Mouse (Mus musculus) gonadal fat pad, adult 2 months (tissue): ENCODE measurements around the gene Olfr1328. TPM values are rescaled to one million over a fixed set of nuclear protein-coding genes. Genes with fewer than 3 reads are reported as not detected.
"Not testable (repeated sequence)": the region's sequence is repeated elsewhere in the genome, so short reads cannot be mapped to it uniquely, and the experiment has no call there.

Experiments
- DNase-seq: peaks from one replicate; pipeline ENCODE4 v3.0.0-alpha.2; 2012; ENCODE audit warnings: low read depth
- polyA plus RNA-seq: library from polyadenylated mRNA; depleted of rRNA; stranded (reverse); fragments of >200 nt; gene quantifications from 2 replicates; pipeline ENCODE4 v1.2.3, GENCODE M21; 2012; rRNA removed

Gene Olfr1328
- polyA plus RNA-seq, result not detected in 2 replicates

GRCm38 (mm10) chr4:118938512-118938911 lies at the start of gene Olfr1328:
Gene Olfr1328 (minus strand): TSS chr4:118938612.
- no peak for DNase-seq

- DNase-seq, result no peak
These were observed 46.9 kb upstream of the Olfr1328 start for GRCm38 (mm10) chr4:118985291-118985690.

- no peak for DNase-seq
These were observed 34.9 kb upstream of the Olfr1328 start for GRCm38 (mm10) chr4:118973281-118973680.

- DNase-seq, result no peak
These were observed 29.3 kb upstream of the Olfr1328 start for GRCm38 (mm10) chr4:118967711-118968110.

- peak; percentile 2 for DNase-seq
These were observed 22.8 kb upstream of the Olfr1328 start, which contains the start of gene Lao1 for GRCm38 (mm10) chr4:118961141-118961628. Gene Lao1 (plus strand): TSS chr4:118961578.

GRCm38 (mm10) chr4:118958812-118959211 lies 20.4 kb upstream of the Olfr1328 start:
- DNase-seq, result no peak

- not testable (repeated sequence) for DNase-seq
These were observed 7.1 kb downstream of the Olfr1328 start for GRCm38 (mm10) chr4:118931326-118931725.

GRCm38 (mm10) chr4:118917365-118917764 lies 21.0 kb downstream of the Olfr1328 start, which contains the start of gene Olfr1329:
Gene Olfr1329 (minus strand): TSS chr4:118917465.
- DNase-seq, result not testable (repeated sequence)

- DNase-seq, result no peak
These were observed 36.4 kb downstream of the Olfr1328 start for GRCm38 (mm10) chr4:118901981-118902380.

GRCm38 (mm10) chr4:118888297-118888696 lies 50.1 kb downstream of the Olfr1328 start, which contains the start of gene Olfr1330:
Gene Olfr1330 (plus strand): TSS chr4:118888597.
- no peak for DNase-seq

Other genes with a start within 250 kb of the Olfr1328 start
- gene Olfr1342, start 245.9 kb downstream of the Olfr1328 start, polyA plus RNA-seq, result 0.11 and 0.25 TPM in 2 replicates
- 0.25 and 0.53 TPM in 2 replicates for gene Olfr1341, start 235.1 kb downstream of the Olfr1328 start, polyA plus RNA-seq
- not detected in 2 replicates for gene Olfr1340, start 218.5 kb downstream of the Olfr1328 start, polyA plus RNA-seq
- not detected in 2 replicates for gene Olfr1339, start 206.4 kb downstream of the Olfr1328 start, polyA plus RNA-seq
- gene Olfr1338, start 179.9 kb downstream of the Olfr1328 start, polyA plus RNA-seq, result 8.5 and 10.8 TPM in 2 replicates
- 0.42 TPM in 1 of 2 replicates, not detected in the other for gene Olfr1337, start 156.0 kb downstream of the Olfr1328 start, polyA plus RNA-seq
- not detected in 2 replicates for gene Olfr1335, start 128.7 kb downstream of the Olfr1328 start, polyA plus RNA-seq
- not detected in 2 replicates for gene Olfr1333, start 102.3 kb downstream of the Olfr1328 start, polyA plus RNA-seq
- not detected in 2 replicates for gene Olfr1331, start 74.0 kb downstream of the Olfr1328 start, polyA plus RNA-seq
- gene Olfr1330, start 50.0 kb downstream of the Olfr1328 start, polyA plus RNA-seq, result 0.36 TPM in 1 of 2 replicates, not detected in the other
- not detected in 2 replicates for gene Olfr1329, start 21.1 kb downstream of the Olfr1328 start, polyA plus RNA-seq
- gene Lao1, start 23.0 kb upstream of the Olfr1328 start, polyA plus RNA-seq, result 0.35 and 0.42 TPM in 2 replicates
- gene Slc2a1, start 170.1 kb upstream of the Olfr1328 start, polyA plus RNA-seq, result 32.1 and 37.3 TPM in 2 replicates
- gene Zfp691, start 235.6 kb upstream of the Olfr1328 start, polyA plus RNA-seq, result 6.7 and 8.0 TPM in 2 replicates